Mouse (Mus musculus) frontal cortex, adult (tissue): ENCODE data around the gene Kmt2c.
"Not testable (repeated sequence)": the region's sequence is repeated elsewhere in the genome, so short reads cannot be mapped to it uniquely, and the experiment has no call there.

Experiments used
- ATAC-seq: cut with Nextera tagmentation; 2 replicates; pipeline ENCODE4 v1.9.2; 2017; ENCODE audit warnings: mild to moderate bottlenecking, moderate library complexity, mixed read lengths; ENCODE audit not compliant: low TSS enrichment

Kmt2c gene

GRCm38 (mm10) chr5:25516301-25516895 lies 17.8 kb upstream of the Kmt2c start:
- ATAC-seq: no peak

GRCm38 (mm10) chr5:25515767-25516166 lies 17.2 kb upstream of the Kmt2c start, which contains the start of gene Cct8l1:
Gene Cct8l1, plus strand, starts transcription at chr5:25516067.
- no peak for ATAC-seq

GRCm38 (mm10) chr5:25506041-25506440 lies 7.5 kb upstream of the Kmt2c start:
- ATAC-seq: no peak

DNA sequence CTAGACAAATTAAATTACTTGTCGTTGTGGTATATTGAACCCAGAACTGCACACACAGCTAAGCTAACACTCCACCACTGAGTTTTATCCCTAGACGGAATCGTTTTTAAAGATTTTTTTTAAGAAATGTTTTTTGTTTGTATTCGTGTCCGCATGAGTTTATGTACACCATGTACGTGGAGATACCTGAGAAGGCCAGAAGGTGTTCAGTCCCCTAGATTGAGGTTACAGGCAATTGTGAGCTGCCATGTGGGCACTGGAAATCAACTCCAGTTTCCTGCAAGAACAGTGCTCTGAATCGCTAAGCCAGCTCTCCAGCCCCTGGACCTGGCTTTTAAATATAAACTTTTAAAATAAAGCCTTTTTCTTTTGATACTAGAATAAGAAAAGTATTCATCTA lies 2.1 kb upstream of the Kmt2c start:
- no peak for ATAC-seq

DNA sequence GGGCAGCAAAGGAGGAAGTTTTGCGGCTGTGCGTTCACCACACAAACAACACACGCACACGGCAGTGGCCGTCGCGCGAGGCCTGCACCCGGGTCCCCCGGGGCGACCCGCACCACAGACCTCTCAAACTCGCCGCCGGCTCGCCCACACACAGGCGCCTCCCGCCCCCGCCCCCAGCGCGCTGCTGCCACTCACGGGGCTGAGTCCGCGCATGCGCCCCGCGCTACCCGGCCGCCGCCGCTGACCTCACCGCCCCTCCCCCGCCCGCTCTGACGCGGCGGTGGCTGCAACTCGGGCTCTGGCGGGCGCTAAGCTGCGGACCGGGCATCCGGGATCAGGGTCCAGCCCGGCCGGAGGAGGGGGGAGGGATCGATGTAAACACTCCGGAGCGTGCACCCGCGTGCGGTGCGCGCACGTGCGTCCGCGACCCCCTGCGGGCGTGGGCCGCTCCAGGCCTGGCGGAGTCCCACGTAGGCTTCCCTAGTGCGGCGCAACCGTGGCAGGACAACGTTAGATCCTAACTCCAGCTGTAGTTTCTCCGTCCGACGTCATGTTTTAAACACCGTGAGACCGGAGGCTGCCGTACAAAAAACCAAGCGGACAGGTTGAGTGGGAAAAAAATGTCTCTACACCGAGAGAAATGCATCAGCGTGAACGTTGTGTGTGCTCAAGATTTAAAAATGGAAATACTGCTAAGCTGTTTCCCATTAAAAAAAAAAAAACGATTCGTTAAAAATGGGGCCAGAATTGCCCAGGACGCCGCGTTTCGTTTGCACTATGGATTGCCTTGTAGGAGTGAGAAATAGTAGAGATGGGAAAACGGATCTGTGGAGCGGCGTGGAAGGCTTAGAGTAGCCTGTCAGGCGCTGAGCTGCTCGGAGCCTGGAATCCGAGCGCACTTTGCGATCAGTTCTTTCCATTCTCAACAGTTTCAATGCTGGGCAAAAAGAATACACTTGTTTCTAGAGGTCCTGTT lies 1.1 kb upstream of the Kmt2c start:
- ATAC-seq: peak; percentile 71

- peak; percentile 56 for ATAC-seq
Measured at GRCm38 (mm10) chr5:25498821-25499422, 339 bp upstream of the Kmt2c start.

GRCm38 (mm10) chr5:25497720-25498345 lies 750 bp downstream of the Kmt2c start:
- peak; percentile 24 for ATAC-seq

- ATAC-seq: no peak
Measured at GRCm38 (mm10) chr5:25497369-25497719, 1.2 kb downstream of the Kmt2c start.

GRCm38 (mm10) chr5:25496652-25497051 lies 1.9 kb downstream of the Kmt2c start:
- no peak for ATAC-seq

GRCm38 (mm10) chr5:25478863-25479262 lies 19.7 kb downstream of the Kmt2c start:
- no peak for ATAC-seq

DNA sequence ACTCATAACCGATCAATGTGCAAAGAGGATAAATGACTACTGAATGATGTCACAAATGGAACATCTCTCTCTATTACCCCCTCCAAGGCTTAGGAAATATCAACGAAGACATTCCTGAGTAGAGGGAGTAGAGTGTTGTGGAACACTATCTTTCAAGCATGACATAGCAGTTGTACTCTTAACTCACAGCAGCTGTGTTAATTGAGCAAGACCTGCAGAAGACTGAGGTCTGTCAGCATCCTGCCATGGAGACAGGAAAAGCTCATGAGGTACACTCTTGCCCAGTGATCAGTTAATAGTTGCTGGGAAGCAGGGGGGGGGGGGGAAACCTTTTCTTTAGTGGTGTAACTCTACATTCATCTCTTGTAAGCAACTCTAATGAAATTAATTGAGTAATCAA lies 22.8 kb downstream of the Kmt2c start:
- ATAC-seq: no peak

GRCm38 (mm10) chr5:25472070-25472469 lies 26.5 kb downstream of the Kmt2c start:
- ATAC-seq: peak; percentile 62

- ATAC-seq: no peak
Measured at GRCm38 (mm10) chr5:25461956-25462355, 36.6 kb downstream of the Kmt2c start.

DNA sequence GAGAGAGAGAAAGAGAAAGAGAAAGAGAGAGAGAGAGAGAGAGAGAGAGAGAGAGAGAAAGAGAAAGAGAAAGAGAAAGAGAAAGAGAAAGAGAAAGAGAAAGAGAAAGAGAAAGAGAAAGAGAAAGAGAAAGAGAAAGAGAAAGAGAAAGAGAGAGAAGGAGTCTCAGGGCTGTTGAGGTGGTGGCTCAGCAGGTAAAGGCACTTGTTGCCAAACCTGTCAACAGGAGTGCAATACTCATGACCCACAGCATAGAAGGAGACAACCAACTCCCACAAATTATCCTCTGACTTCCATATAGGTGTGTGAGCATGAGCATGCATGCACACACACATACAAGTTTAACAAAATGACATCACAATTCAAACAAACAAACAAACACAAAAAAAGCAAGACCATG lies 43.2 kb downstream of the Kmt2c start:
- ATAC-seq: not testable (repeated sequence)

GRCm38 (mm10) chr5:25452691-25453090 lies 45.9 kb downstream of the Kmt2c start:
- no peak for ATAC-seq

- no peak for ATAC-seq
Measured at GRCm38 (mm10) chr5:25437508-25437907, 61.1 kb downstream of the Kmt2c start.

- ATAC-seq: peak; percentile 67
Measured at GRCm38 (mm10) chr5:25436081-25436480, 62.5 kb downstream of the Kmt2c start.

GRCm38 (mm10) chr5:25422576-25422975 lies 76.0 kb downstream of the Kmt2c start:
- no peak for ATAC-seq

- peak; percentile 89 for ATAC-seq
Measured at GRCm38 (mm10) chr5:25420601-25421000, 78.0 kb downstream of the Kmt2c start.

DNA sequence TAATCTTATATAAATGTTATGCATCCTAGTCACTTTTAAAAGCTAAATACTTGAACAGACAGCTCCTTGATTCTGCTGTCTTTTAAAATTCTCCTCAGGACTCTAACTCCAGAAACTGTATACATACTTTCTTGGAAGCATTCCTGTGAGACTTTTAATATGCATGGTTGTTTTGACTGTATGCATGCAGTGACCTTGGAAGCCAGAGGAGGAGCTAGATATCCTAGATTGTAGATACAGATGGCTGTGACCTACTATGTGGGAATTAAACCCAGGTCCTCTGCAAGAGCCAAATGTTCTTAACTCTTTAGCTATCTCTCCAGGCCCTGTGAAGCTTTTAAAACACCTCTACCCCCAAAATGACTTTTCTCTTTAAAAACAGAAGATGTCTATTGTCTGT lies 83.2 kb downstream of the Kmt2c start:
- no peak for ATAC-seq

DNA sequence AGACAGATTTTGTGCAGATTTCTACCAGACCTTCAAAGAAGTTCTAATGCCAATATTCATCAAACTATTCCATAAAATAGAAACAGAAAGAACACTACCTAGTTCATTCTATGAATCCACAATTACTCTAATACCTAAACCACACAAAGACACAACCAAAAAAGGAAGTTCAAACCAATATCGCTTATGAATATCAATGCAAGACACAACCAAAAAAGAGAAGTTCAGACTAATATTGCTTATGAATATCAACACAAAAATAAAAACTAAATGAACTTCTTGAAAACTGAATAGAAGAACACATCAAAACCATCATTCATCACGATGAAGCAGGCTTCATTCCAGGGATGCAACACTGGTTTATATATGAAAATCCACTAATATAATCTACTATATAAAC lies 101.9 kb downstream of the Kmt2c start:
- ATAC-seq: no peak

DNA sequence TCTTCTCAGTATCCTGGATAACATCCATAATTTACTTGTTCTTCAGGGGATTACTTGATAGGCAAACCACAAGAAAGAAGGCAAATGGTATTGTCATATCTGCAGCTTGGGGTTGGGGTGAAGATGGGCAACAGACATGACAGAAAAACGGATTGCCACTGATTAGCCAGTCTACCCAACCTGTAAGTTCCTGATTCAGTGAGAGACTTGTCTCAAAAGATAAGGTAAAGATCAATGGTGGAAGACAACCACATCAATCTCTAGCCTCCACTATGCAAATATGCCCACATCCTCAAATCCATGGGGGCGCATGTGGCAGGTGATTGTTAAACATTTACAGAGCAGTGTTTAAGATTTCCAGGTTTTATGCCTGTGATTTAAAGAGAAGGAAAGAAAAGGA lies 105.9 kb downstream of the Kmt2c start:
- no peak for ATAC-seq
